Mouse (Mus musculus): ENCODE measurements at regions not wholly inside any gene's neighbourhood (a gene's known extent, or its start where the extent isn't known, plus 50 kb on each side); places are given as distances from the start of the nearest gene placed in this dataset.

DNA sequence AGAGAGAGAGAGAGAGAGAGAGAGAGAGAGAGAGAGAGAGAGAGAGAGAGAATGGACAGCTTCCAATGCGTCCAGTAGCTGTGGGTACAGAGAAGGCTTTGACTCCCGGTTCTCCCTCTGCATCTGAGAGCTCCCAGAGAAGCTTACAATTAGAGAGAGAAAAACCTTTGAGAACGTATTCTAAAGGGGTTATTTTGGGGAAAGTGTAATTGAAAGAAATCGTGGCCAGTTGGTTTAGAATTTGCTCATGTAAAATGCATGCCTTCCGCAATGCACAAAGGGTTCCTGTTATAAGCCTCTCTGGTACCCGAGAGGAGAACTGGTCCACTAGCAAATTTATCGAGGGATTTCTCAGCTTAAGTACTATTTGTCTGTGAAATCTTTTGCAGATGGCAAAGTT lies 68.2 kb upstream of the Peli2 start:
- H3K4me2 ChIP-seq (ENCODE audit: low read depth) = no peak overlapping the region
- no peak overlapping the region for H3K4me3 ChIP-seq
- H3ac ChIP-seq (ENCODE audit: control insufficient read depth, insufficient read length) = no peak overlapping the region
- TF ChIP-seq MAX (IDR thresholded peaks at IDR 0.05; ENCODE audit: low read depth) (no peak), MYOD1 (IDR thresholded peaks at IDR 0.05; ENCODE audit: control insufficient read depth in 1 of 3, insufficient read length in 2 of 3, low read depth in 2 of 3) (no peak), TCF3 (IDR thresholded peaks at IDR 0.05; ENCODE audit: insufficient read length, low read depth) (no peak), SRF (IDR thresholded peaks at IDR 0.05; ENCODE audit: control insufficient read depth, insufficient read length, low read depth) (no peak), POLR2AphosphoS2 (IDR thresholded peaks at IDR 0.05; ENCODE audit: insufficient read length, low read depth) (no peak), TCF12 (IDR thresholded peaks at IDR 0.05; ENCODE audit: insufficient read depth, poor library complexity, severe bottlenecking) (no peak), POLR2A (IDR thresholded peaks at IDR 0.05; ENCODE audit: insufficient read length, low read depth) (no peak), MYOG (IDR thresholded peaks at IDR 0.05; ENCODE audit: control insufficient read depth in 1 of 3, insufficient read depth in 1 of 3, insufficient read length in 2 of 3, low read depth in 2 of 3) (no peak), CEBPB (IDR thresholded peaks at IDR 0.05; ENCODE audit: insufficient read depth, poor library complexity, severe bottlenecking) (no peak), REST (IDR thresholded peaks at IDR 0.05; ENCODE audit: insufficient read depth, insufficient read length) (no peak), E2F4 (IDR thresholded peaks at IDR 0.05; ENCODE audit: insufficient read depth) (no peak), USF1 (IDR thresholded peaks at IDR 0.05; ENCODE audit: low read depth) (no peak)
- no peaks in the 10 kb centered on the region for H3K36me3 ChIP-seq (ENCODE audit: control insufficient read depth, insufficient read depth)
- H3K79me2 ChIP-seq (ENCODE audit: control insufficient read depth, insufficient read depth) = no peaks in the 10 kb centered on the region
- H3K27me3 ChIP-seq (ENCODE audit: control insufficient read depth, insufficient read depth, insufficient read length) = no peaks in the 10 kb centered on the region

DNA sequence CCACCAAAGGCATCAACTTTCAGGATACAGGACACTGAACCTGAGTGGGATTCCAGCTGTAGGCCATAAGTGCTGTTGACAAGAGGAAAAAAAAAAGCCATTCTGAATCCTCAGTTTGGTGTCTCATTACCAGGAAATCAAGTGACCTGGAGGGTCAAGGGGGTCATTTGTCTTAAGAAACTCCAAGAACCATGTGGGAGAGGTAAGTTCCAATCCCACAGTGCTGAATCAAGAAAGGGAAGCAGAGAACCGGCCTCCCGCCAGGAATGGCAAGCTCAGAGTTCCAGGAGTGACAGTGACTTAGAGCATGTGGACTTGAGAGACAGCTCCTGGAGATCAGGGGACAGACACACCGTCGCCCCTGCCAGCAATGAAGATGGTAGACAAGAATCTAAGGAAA lies 67.5 kb upstream of the Peli2 start:
- Histone ChIP-seq H3K27me3 (ENCODE audit: control insufficient read depth, insufficient read depth, insufficient read length) (no peaks in the 10 kb centered on the region), H3K4me2 (ENCODE audit: low read depth) (no peak overlapping the region), H3K79me2 (ENCODE audit: control insufficient read depth, insufficient read depth) (no peaks in the 10 kb centered on the region), H3K36me3 (ENCODE audit: control insufficient read depth, insufficient read depth) (no peaks in the 10 kb centered on the region), H3ac (ENCODE audit: control insufficient read depth, insufficient read length) (no peak overlapping the region), H3K4me3 (no peak overlapping the region)
- no peak for TF ChIP-seq POLR2A (IDR thresholded peaks at IDR 0.05; ENCODE audit: insufficient read length, low read depth)
- TF ChIP-seq TCF3 (IDR thresholded peaks at IDR 0.05; ENCODE audit: insufficient read length, low read depth) = no peak

DNA sequence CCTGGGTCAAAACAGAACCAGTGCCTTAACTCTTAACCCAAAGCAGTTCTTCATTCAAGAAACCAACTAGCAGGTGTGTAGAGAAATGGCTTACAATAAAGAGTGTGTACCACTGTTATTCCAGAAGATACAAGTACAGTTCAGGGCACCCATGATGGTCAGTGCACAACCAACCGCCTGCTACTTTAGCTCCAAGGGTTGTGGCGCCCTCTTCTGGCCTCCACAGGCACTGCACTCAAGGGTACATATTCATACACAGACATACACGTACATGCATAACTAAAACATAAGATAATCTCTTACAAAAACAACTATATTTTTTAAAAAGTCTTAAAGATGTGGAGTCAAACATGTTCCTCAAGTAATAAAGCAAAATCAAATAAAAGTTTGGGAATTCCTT lies 65.9 kb upstream of the Peli2 start:
- Histone ChIP-seq H3K36me3 (ENCODE audit: control insufficient read depth, insufficient read depth) (no peaks in the 10 kb centered on the region), H3K79me2 (ENCODE audit: control insufficient read depth, insufficient read depth) (no peaks in the 10 kb centered on the region), H3K4me2 (ENCODE audit: low read depth) (no peak overlapping the region), H3ac (ENCODE audit: control insufficient read depth, insufficient read length) (no peak overlapping the region), H3K4me3 (no peak overlapping the region), H3K27me3 (ENCODE audit: control insufficient read depth, insufficient read depth, insufficient read length) (no peaks in the 10 kb centered on the region)
- TF ChIP-seq MYOD1 (IDR thresholded peaks at IDR 0.05; ENCODE audit: control insufficient read depth in 1 of 3, insufficient read length in 2 of 3, low read depth in 2 of 3) (no peak), POLR2AphosphoS2 (IDR thresholded peaks at IDR 0.05; ENCODE audit: insufficient read length, low read depth) (no peak), POLR2A (IDR thresholded peaks at IDR 0.05; ENCODE audit: insufficient read length, low read depth) (no peak), TCF3 (IDR thresholded peaks at IDR 0.05; ENCODE audit: insufficient read length, low read depth) (no peak), CEBPB (IDR thresholded peaks at IDR 0.05; ENCODE audit: insufficient read depth, poor library complexity, severe bottlenecking) (no peak), REST (IDR thresholded peaks at IDR 0.05; ENCODE audit: insufficient read depth, insufficient read length) (no peak), TCF12 (IDR thresholded peaks at IDR 0.05; ENCODE audit: insufficient read depth, poor library complexity, severe bottlenecking) (no peak), MYOG (IDR thresholded peaks at IDR 0.05; ENCODE audit: control insufficient read depth in 1 of 3, insufficient read depth in 1 of 3, insufficient read length in 2 of 3, low read depth in 2 of 3) (no peak), USF1 (IDR thresholded peaks at IDR 0.05; ENCODE audit: low read depth) (no peak), E2F4 (IDR thresholded peaks at IDR 0.05; ENCODE audit: insufficient read depth) (no peak)

DNA sequence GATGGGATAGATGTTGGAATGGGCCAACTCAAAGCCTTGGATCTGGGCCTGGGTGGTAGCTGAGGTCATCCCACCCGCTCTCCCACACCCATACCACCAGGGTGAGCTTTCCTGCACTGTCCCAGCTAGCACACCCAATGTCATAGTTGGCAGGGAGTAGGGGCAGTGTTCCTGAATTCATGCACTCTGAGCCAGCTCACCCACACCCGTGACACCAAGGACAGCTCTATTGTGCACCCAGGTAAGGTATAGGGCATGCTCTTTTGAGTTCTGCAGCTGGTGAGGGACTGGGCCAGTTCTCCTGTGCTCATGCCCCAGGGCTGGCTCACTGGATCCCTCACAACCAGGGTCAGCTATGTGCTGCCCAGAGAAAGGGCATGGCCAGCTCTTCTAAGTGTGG lies 64.8 kb upstream of the Peli2 start:
- TF ChIP-seq USF1 (IDR thresholded peaks at IDR 0.05; ENCODE audit: low read depth) = no peak
- TF ChIP-seq MYOD1 (IDR thresholded peaks at IDR 0.05; ENCODE audit: control insufficient read depth in 1 of 3, insufficient read length in 2 of 3, low read depth in 2 of 3) = no peak
- no peak for TF ChIP-seq REST (IDR thresholded peaks at IDR 0.05; ENCODE audit: insufficient read depth, insufficient read length)
- no peak for TF ChIP-seq MAX (IDR thresholded peaks at IDR 0.05; ENCODE audit: low read depth)
- TF ChIP-seq CEBPB (IDR thresholded peaks at IDR 0.05; ENCODE audit: insufficient read depth, poor library complexity, severe bottlenecking) = no peak
- TF ChIP-seq TCF3 (IDR thresholded peaks at IDR 0.05; ENCODE audit: insufficient read length, low read depth) = no peak
- no peak for TF ChIP-seq SRF (IDR thresholded peaks at IDR 0.05; ENCODE audit: control insufficient read depth, insufficient read length, low read depth)
- TF ChIP-seq MYOG (IDR thresholded peaks at IDR 0.05; ENCODE audit: control insufficient read depth in 1 of 3, insufficient read depth in 1 of 3, insufficient read length in 2 of 3, low read depth in 2 of 3) = no peak
- no peak for TF ChIP-seq POLR2AphosphoS2 (IDR thresholded peaks at IDR 0.05; ENCODE audit: insufficient read length, low read depth)
- no peak for TF ChIP-seq TCF12 (IDR thresholded peaks at IDR 0.05; ENCODE audit: insufficient read depth, poor library complexity, severe bottlenecking)
- TF ChIP-seq E2F4 (IDR thresholded peaks at IDR 0.05; ENCODE audit: insufficient read depth) = no peak
- TF ChIP-seq POLR2A (IDR thresholded peaks at IDR 0.05; ENCODE audit: insufficient read length, low read depth) = no peak
- Histone ChIP-seq H3K4me2 (ENCODE audit: low read depth) (no peak overlapping the region), H3ac (ENCODE audit: control insufficient read depth, insufficient read length) (no peak overlapping the region), H3K36me3 (ENCODE audit: control insufficient read depth, insufficient read depth) (no peaks in the 10 kb centered on the region), H3K4me3 (no peak overlapping the region), H3K79me2 (ENCODE audit: control insufficient read depth, insufficient read depth) (no peaks in the 10 kb centered on the region), H3K27me3 (ENCODE audit: control insufficient read depth, insufficient read depth, insufficient read length) (no peaks in the 10 kb centered on the region)

DNA sequence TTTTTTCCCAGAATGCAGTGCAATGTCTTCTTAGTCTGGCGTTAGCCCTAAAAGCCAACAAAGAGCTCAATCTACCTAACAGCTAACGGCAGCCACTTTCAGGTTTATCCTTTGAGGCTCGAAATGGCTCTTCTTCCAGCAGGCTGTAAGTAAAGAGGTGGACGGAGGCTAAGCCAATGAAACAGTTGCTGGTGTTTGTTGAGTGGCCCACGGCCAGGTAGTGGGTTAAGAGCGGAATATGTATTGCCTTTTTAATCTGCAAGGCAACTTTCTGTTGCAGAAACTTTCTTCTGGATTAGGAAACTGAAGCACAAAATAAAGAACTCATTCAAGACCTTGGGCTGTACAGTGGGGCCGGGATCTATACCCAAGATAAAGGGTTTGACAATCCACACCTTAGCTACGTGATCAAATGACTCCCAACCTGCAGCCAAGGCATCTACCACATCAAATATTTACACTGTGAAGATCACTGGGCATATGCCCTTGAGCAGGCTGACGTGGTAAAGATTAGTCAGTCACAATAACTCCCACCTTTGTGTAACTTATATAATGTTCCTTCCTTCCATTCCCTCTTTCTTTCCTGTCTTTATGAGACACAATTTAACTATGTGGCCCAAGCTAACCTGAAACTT lies 62.3 kb upstream of the Peli2 start:
- TF ChIP-seq MYOD1 (IDR thresholded peaks at IDR 0.05; ENCODE audit: control insufficient read depth in 1 of 3, insufficient read length in 2 of 3, low read depth in 2 of 3) (no peak), REST (IDR thresholded peaks at IDR 0.05; ENCODE audit: insufficient read depth, insufficient read length) (no peak), POLR2AphosphoS2 (IDR thresholded peaks at IDR 0.05; ENCODE audit: insufficient read length, low read depth) (no peak), USF1 (IDR thresholded peaks at IDR 0.05; ENCODE audit: low read depth) (no peak), TCF12 (IDR thresholded peaks at IDR 0.05; ENCODE audit: insufficient read depth, poor library complexity, severe bottlenecking) (no peak), SRF (IDR thresholded peaks at IDR 0.05; ENCODE audit: control insufficient read depth, insufficient read length, low read depth) (no peak), E2F4 (IDR thresholded peaks at IDR 0.05; ENCODE audit: insufficient read depth) (no peak), MAX (IDR thresholded peaks at IDR 0.05; ENCODE audit: low read depth) (no peak), MYOG (IDR thresholded peaks at IDR 0.05; ENCODE audit: control insufficient read depth in 1 of 3, insufficient read depth in 1 of 3, insufficient read length in 2 of 3, low read depth in 2 of 3) (no peak)
- Histone ChIP-seq H3K36me3 (ENCODE audit: control insufficient read depth, insufficient read depth) (no peaks in the 10 kb centered on the region), H3ac (ENCODE audit: control insufficient read depth, insufficient read length) (no peak overlapping the region), H3K79me2 (ENCODE audit: control insufficient read depth, insufficient read depth) (no peaks in the 10 kb centered on the region), H3K4me2 (ENCODE audit: low read depth) (no peak overlapping the region), H3K27me3 (ENCODE audit: control insufficient read depth, insufficient read depth, insufficient read length) (no peaks in the 10 kb centered on the region), H3K4me3 (no peak overlapping the region)

All from myocyte (in vitro differentiated cells).